Mouse (Mus musculus): ENCODE data around the gene Slc9a3r2. TPM values are rescaled to one million over a fixed set of nuclear protein-coding genes. Genes with fewer than 3 reads are reported as not detected.

Slc9a3r2 gene
- total and polyA plus RNA-seq, 2 experiments from 2014 or later: 60.6 to 91.1 TPM

DNA sequence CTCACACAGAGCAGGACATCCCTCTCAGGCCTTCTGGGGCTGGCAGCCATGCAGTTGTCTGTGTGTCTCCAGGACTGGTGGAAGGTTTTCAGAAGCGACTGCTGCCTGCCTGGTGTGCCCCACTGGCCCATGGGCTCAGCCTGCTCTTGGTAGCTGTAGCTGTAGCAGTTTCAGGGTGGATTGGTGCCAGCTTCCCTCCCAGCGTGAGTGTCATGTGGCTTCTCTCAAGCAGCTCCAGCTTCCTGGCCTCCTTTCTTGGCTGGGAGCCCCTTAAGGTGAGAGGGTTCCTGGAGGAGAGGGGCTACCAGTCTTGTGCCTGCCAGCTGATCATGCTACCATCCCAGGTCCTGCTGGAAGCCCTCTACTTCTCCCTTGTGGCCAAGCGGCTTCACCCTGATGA lies 59.2 kb downstream of the Slc9a3r2 start:
- no peaks in the 10 kb centered on the region for H3K27me3 ChIP-seq (ENCODE audit: insufficient read depth, low read length)
- no peak overlapping the region for H3K27ac ChIP-seq
- no peaks in the 10 kb centered on the region for H3K9me3 ChIP-seq (ENCODE audit: low read length)
- no peak overlapping the region for H3K9ac ChIP-seq (replicated peaks; ENCODE audit: low read length)
- no peak for ATAC-seq
- H3K4me3 ChIP-seq (ENCODE audit: low read length): no peak overlapping the region
- no peak for TF ChIP-seq CTCF (IDR thresholded peaks at IDR 0.05; ENCODE audit: low read depth)
- H3K4me1 ChIP-seq (ENCODE audit: insufficient read depth, low read length): no peaks in the 10 kb centered on the region
- no peak for DNase-seq (ENCODE audit: low spot score)
- H3K36me3 ChIP-seq (ENCODE audit: insufficient read depth, low read length): peaks cover 85% of the 10 kb centered on the region
- no peak overlapping the region for H3K4me2 ChIP-seq (ENCODE audit: low read depth, low read length)
- 75% methylated on average over 3 of the region's 3 CpGs for WGBS

Small RNA genes within 50 kb of the gene (microRNA-seq; reads per million reads assigned to microRNA genes)
- gene Gm24589: 0 reads per million in 2 experiments

Other genes with a start within 250 kb of the Slc9a3r2 start
Only the 30 nearest of the 34 such genes appear.
- 234 and 244 TPM in 2 replicates for gene Rnps1, start 235.8 kb downstream of the Slc9a3r2 start, total RNA-seq (2014; rRNA removed)
- gene Rnps1, start 235.8 kb downstream of the Slc9a3r2 start, polyA plus RNA-seq (2015; fragmentation: Nextera tagmentation; extraction: Ambion mirVana): 287 and 295 TPM in 2 replicates
- 45.2 and 47.9 TPM in 2 replicates for gene Eci1, start 223.7 kb downstream of the Slc9a3r2 start, total RNA-seq (2014; rRNA removed)
- gene Eci1, start 223.7 kb downstream of the Slc9a3r2 start, polyA plus RNA-seq (2015; fragmentation: Nextera tagmentation; extraction: Ambion mirVana): 56.8 and 60.6 TPM in 2 replicates
- gene Dnase1l2, start 207.2 kb downstream of the Slc9a3r2 start, total RNA-seq (2014; rRNA removed): 4.7 and 7.0 TPM in 2 replicates
- gene Dnase1l2, start 207.2 kb downstream of the Slc9a3r2 start, polyA plus RNA-seq (2015; fragmentation: Nextera tagmentation; extraction: Ambion mirVana): 0.71 and 1.1 TPM in 2 replicates
- 32.4 and 36.3 TPM in 2 replicates for gene E4f1, start 180.0 kb downstream of the Slc9a3r2 start, total RNA-seq (2014; rRNA removed)
- gene E4f1, start 180.0 kb downstream of the Slc9a3r2 start, polyA plus RNA-seq (2015; fragmentation: Nextera tagmentation; extraction: Ambion mirVana): 28.0 and 33.5 TPM in 2 replicates
- gene Pgp, start 179.9 kb downstream of the Slc9a3r2 start, total RNA-seq (2014; rRNA removed): 71.7 and 74.1 TPM in 2 replicates
- gene Pgp, start 179.9 kb downstream of the Slc9a3r2 start, polyA plus RNA-seq (2015; fragmentation: Nextera tagmentation; extraction: Ambion mirVana): 94.1 and 97.6 TPM in 2 replicates
- 0.47 and 4.0 TPM in 2 replicates for gene Bricd5, start 176.4 kb downstream of the Slc9a3r2 start, total RNA-seq (2014; rRNA removed)
- gene Bricd5, start 176.4 kb downstream of the Slc9a3r2 start, polyA plus RNA-seq (2015; fragmentation: Nextera tagmentation; extraction: Ambion mirVana): 1.3 and 1.4 TPM in 2 replicates
- gene Mlst8, start 171.2 kb downstream of the Slc9a3r2 start, total RNA-seq (2014; rRNA removed): 45.9 and 55.3 TPM in 2 replicates
- 26.3 and 26.4 TPM in 2 replicates for gene Mlst8, start 171.2 kb downstream of the Slc9a3r2 start, polyA plus RNA-seq (2015; fragmentation: Nextera tagmentation; extraction: Ambion mirVana)
- gene Caskin1, start 161.7 kb downstream of the Slc9a3r2 start, total RNA-seq (2014; rRNA removed): 152 and 163 TPM in 2 replicates
- 42.1 and 43.7 TPM in 2 replicates for gene Caskin1, start 161.7 kb downstream of the Slc9a3r2 start, polyA plus RNA-seq (2015; fragmentation: Nextera tagmentation; extraction: Ambion mirVana)
- gene Traf7, start 122.4 kb downstream of the Slc9a3r2 start, total RNA-seq (2014; rRNA removed): 159 and 165 TPM in 2 replicates
- gene Traf7, start 122.4 kb downstream of the Slc9a3r2 start, polyA plus RNA-seq (2015; fragmentation: Nextera tagmentation; extraction: Ambion mirVana): 64.0 and 66.1 TPM in 2 replicates
- 2.7 and 4.0 TPM in 2 replicates for gene Rab26, start 116.1 kb downstream of the Slc9a3r2 start, total RNA-seq (2014; rRNA removed)
- 10.6 and 14.7 TPM in 2 replicates for gene Rab26, start 116.1 kb downstream of the Slc9a3r2 start, polyA plus RNA-seq (2015; fragmentation: Nextera tagmentation; extraction: Ambion mirVana)
- gene Pkd1, start 100.5 kb downstream of the Slc9a3r2 start, total RNA-seq (2014; rRNA removed): 87.9 and 99.2 TPM in 2 replicates
- 14.9 and 16.0 TPM in 2 replicates for gene Pkd1, start 100.5 kb downstream of the Slc9a3r2 start, polyA plus RNA-seq (2015; fragmentation: Nextera tagmentation; extraction: Ambion mirVana)
- 98.0 and 114 TPM in 2 replicates for gene Tsc2, start 17.7 kb downstream of the Slc9a3r2 start, total RNA-seq (2014; rRNA removed)
- gene Tsc2, start 17.7 kb downstream of the Slc9a3r2 start, polyA plus RNA-seq (2015; fragmentation: Nextera tagmentation; extraction: Ambion mirVana): 45.7 and 51.2 TPM in 2 replicates
- gene Nthl1, start 17.6 kb downstream of the Slc9a3r2 start, total RNA-seq (2014; rRNA removed): 4.2 and 5.6 TPM in 2 replicates
- gene Nthl1, start 17.6 kb downstream of the Slc9a3r2 start, polyA plus RNA-seq (2015; fragmentation: Nextera tagmentation; extraction: Ambion mirVana): 7.2 and 7.8 TPM in 2 replicates
- 0.78 TPM in 1 of 2 replicates, not detected in the other for gene Npw, start 8.1 kb upstream of the Slc9a3r2 start, total RNA-seq (2014; rRNA removed)
- gene Npw, start 8.1 kb upstream of the Slc9a3r2 start, polyA plus RNA-seq (2015; fragmentation: Nextera tagmentation; extraction: Ambion mirVana): 0.65 and 0.81 TPM in 2 replicates
- gene Zfp598, start 19.4 kb upstream of the Slc9a3r2 start, total RNA-seq (2014; rRNA removed): 40.9 and 47.0 TPM in 2 replicates
- 14.2 and 14.6 TPM in 2 replicates for gene Zfp598, start 19.4 kb upstream of the Slc9a3r2 start, polyA plus RNA-seq (2015; fragmentation: Nextera tagmentation; extraction: Ambion mirVana)
- gene Syngr3, start 39.6 kb upstream of the Slc9a3r2 start, total RNA-seq (2014; rRNA removed): 331 and 347 TPM in 2 replicates
- gene Syngr3, start 39.6 kb upstream of the Slc9a3r2 start, polyA plus RNA-seq (2015; fragmentation: Nextera tagmentation; extraction: Ambion mirVana): 280 and 294 TPM in 2 replicates
- 21.1 and 26.1 TPM in 2 replicates for gene Gfer, start 45.8 kb upstream of the Slc9a3r2 start, total RNA-seq (2014; rRNA removed)
- gene Gfer, start 45.8 kb upstream of the Slc9a3r2 start, polyA plus RNA-seq (2015; fragmentation: Nextera tagmentation; extraction: Ambion mirVana): 39.7 and 41.4 TPM in 2 replicates
- 6.1 and 8.1 TPM in 2 replicates for gene Noxo1, start 45.9 kb upstream of the Slc9a3r2 start, total RNA-seq (2014; rRNA removed)
- gene Noxo1, start 45.9 kb upstream of the Slc9a3r2 start, polyA plus RNA-seq (2015; fragmentation: Nextera tagmentation; extraction: Ambion mirVana): 1.4 and 2.2 TPM in 2 replicates
- 53.2 and 55.2 TPM in 2 replicates for gene Tbl3, start 57.3 kb upstream of the Slc9a3r2 start, total RNA-seq (2014; rRNA removed)
- gene Tbl3, start 57.3 kb upstream of the Slc9a3r2 start, polyA plus RNA-seq (2015; fragmentation: Nextera tagmentation; extraction: Ambion mirVana): 43.5 and 49.2 TPM in 2 replicates
- not detected in 2 replicates for gene Rnf151, start 67.7 kb upstream of the Slc9a3r2 start, total RNA-seq (2014; rRNA removed)
- gene Rnf151, start 67.7 kb upstream of the Slc9a3r2 start, polyA plus RNA-seq (2015; fragmentation: Nextera tagmentation; extraction: Ambion mirVana): not detected in 2 replicates
- gene Rps2, start 67.8 kb upstream of the Slc9a3r2 start, total RNA-seq (2014; rRNA removed): 2,181 and 2,600 TPM in 2 replicates
- gene Rps2, start 67.8 kb upstream of the Slc9a3r2 start, polyA plus RNA-seq (2015; fragmentation: Nextera tagmentation; extraction: Ambion mirVana): 809 and 820 TPM in 2 replicates
- gene Ndufb10, start 74.2 kb upstream of the Slc9a3r2 start, total RNA-seq (2014; rRNA removed): 135 and 157 TPM in 2 replicates
- gene Ndufb10, start 74.2 kb upstream of the Slc9a3r2 start, polyA plus RNA-seq (2015; fragmentation: Nextera tagmentation; extraction: Ambion mirVana): 353 and 356 TPM in 2 replicates
- gene Rpl3l, start 77.5 kb upstream of the Slc9a3r2 start, total RNA-seq (2014; rRNA removed): 1.3 TPM in 1 of 2 replicates, not detected in the other
- gene Rpl3l, start 77.5 kb upstream of the Slc9a3r2 start, polyA plus RNA-seq (2015; fragmentation: Nextera tagmentation; extraction: Ambion mirVana): 0.41 and 0.52 TPM in 2 replicates
- 17.0 and 19.6 TPM in 2 replicates for gene Msrb1, start 86.3 kb upstream of the Slc9a3r2 start, total RNA-seq (2014; rRNA removed)
- gene Msrb1, start 86.3 kb upstream of the Slc9a3r2 start, polyA plus RNA-seq (2015; fragmentation: Nextera tagmentation; extraction: Ambion mirVana): 22.7 and 25.5 TPM in 2 replicates
- not detected in 2 replicates for gene Hs3st6, start 102.7 kb upstream of the Slc9a3r2 start, total RNA-seq (2014; rRNA removed)
- 0.43 and 0.47 TPM in 2 replicates for gene Hs3st6, start 102.7 kb upstream of the Slc9a3r2 start, polyA plus RNA-seq (2015; fragmentation: Nextera tagmentation; extraction: Ambion mirVana)
- not detected in 2 replicates for gene Meiob, start 154.0 kb upstream of the Slc9a3r2 start, total RNA-seq (2014; rRNA removed)
- gene Meiob, start 154.0 kb upstream of the Slc9a3r2 start, polyA plus RNA-seq (2015; fragmentation: Nextera tagmentation; extraction: Ambion mirVana): 0.10 TPM in 1 of 2 replicates, not detected in the other
- 64.8 and 93.5 TPM in 2 replicates for gene Hagh, start 189.8 kb upstream of the Slc9a3r2 start, total RNA-seq (2014; rRNA removed)
- gene Hagh, start 189.8 kb upstream of the Slc9a3r2 start, polyA plus RNA-seq (2015; fragmentation: Nextera tagmentation; extraction: Ambion mirVana): 82.4 and 84.2 TPM in 2 replicates
- 16.6 and 25.7 TPM in 2 replicates for gene Fahd1, start 200.0 kb upstream of the Slc9a3r2 start, total RNA-seq (2014; rRNA removed)
- gene Fahd1, start 200.0 kb upstream of the Slc9a3r2 start, polyA plus RNA-seq (2015; fragmentation: Nextera tagmentation; extraction: Ambion mirVana): 20.2 and 22.2 TPM in 2 replicates
- gene Igfals, start 215.7 kb upstream of the Slc9a3r2 start, total RNA-seq (2014; rRNA removed): 0.52 TPM in 1 of 2 replicates, not detected in the other
- 0.18 and 0.29 TPM in 2 replicates for gene Igfals, start 215.7 kb upstream of the Slc9a3r2 start, polyA plus RNA-seq (2015; fragmentation: Nextera tagmentation; extraction: Ambion mirVana)
- 35.7 and 52.7 TPM in 2 replicates for gene Nubp2, start 236.0 kb upstream of the Slc9a3r2 start, total RNA-seq (2014; rRNA removed)
- gene Nubp2, start 236.0 kb upstream of the Slc9a3r2 start, polyA plus RNA-seq (2015; fragmentation: Nextera tagmentation; extraction: Ambion mirVana): 63.5 and 65.0 TPM in 2 replicates

Measured in hindbrain, postnatal 0 days (tissue).